Mouse (Mus musculus) megakaryocyte, embryonic 14.5 days (primary cell): Measurements from ENCODE around the gene Mcm7.

Experiments used
- FLI1 ChIP-seq: IDR thresholded peaks from 2 replicates; pipeline ENCODE4 v1.6.1; 2012; ENCODE audit warnings: low read length, inconsistent platforms, mixed read lengths
- GATA1 ChIP-seq: IDR thresholded peaks from 3 replicates; pipeline ENCODE4 v1.6.1; 2012; ENCODE audit warnings: mixed read lengths, low read length, inconsistent platforms, borderline replicate concordance

DNA sequence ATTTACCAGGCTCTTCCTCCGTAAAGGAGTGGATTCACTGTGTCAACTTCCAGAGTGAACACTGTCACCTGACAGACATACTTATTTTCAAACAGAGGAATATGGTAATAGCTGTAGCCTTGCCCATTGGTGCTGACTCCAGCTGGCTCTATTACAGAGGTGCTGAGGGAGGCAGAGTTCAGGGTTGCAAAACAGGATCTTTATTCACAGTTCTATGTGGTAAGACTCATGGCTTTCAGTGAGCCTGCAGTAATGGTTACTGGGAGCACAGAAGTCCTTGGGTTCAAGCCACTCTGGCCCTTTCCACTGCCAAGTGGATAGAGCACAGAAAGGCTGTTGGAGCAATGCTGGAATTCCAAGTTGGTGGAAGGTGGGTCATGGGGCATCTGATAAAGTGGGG is 35.0 kb upstream of the Mcm7 start:
- no peak for TF ChIP-seq GATA1
- no peak for TF ChIP-seq FLI1
